Mouse (Mus musculus) heart, postnatal 36 days (tissue): ENCODE measurements at regions not wholly inside any gene's neighbourhood (a gene's known extent, or its start where the extent isn't known, plus 50 kb on each side); places are given as distances from the start of the nearest gene placed in this dataset.
A peak's percentile ranks its signal among the peaks of the same experiment; 100 is the strongest.

Experiments used
- DNase-seq, 2 experiments: peaks; one replicate each; pipeline ENCODE4 v3.0.0; 2021 to 2022
- intact Hi-C: fragments of 180-260 bp; cut with DNase I; formaldehyde crosslinking; loops from one replicate; pipeline ENCODE4 v1.15.1; 2025

GRCm38 (mm10) chr10:21446641-21447040 is 69.5 kb downstream of the Aldh8a1 start:
- intact Hi-C loops = no loop called here
- DNase-seq = no peak

- intact Hi-C loops = no loop called here
- no peak for DNase-seq
These were observed 71.0 kb downstream of the Aldh8a1 start for GRCm38 (mm10) chr10:21448132-21448531.

- intact Hi-C loops = no loop called here
- DNase-seq = no peak
These were observed 71.9 kb downstream of the Aldh8a1 start for GRCm38 (mm10) chr10:21448942-21449341.

GRCm38 (mm10) chr10:21452611-21453010 is 75.5 kb downstream of the Aldh8a1 start:
- no peak for DNase-seq
- intact Hi-C loops = no loop called here

- no peak for DNase-seq
- intact Hi-C loops = no loop called here
These were observed 76.4 kb downstream of the Aldh8a1 start for GRCm38 (mm10) chr10:21453527-21453926.

- DNase-seq = no peak
- intact Hi-C loops = no loop called here
These were observed 77.1 kb downstream of the Aldh8a1 start for GRCm38 (mm10) chr10:21454153-21454552.

- intact Hi-C loops = no loop called here
- DNase-seq = no peak
These were observed 77.7 kb downstream of the Aldh8a1 start for GRCm38 (mm10) chr10:21454757-21455156.

- no peak for DNase-seq
- intact Hi-C loops = no loop called here
These were observed 78.8 kb downstream of the Aldh8a1 start for GRCm38 (mm10) chr10:21455863-21456262.

GRCm38 (mm10) chr10:21456359-21456758 is 79.3 kb downstream of the Aldh8a1 start:
- intact Hi-C loops = no loop called here

GRCm38 (mm10) chr10:21456991-21457390 is 79.9 kb downstream of the Aldh8a1 start:
- DNase-seq = no peak
- intact Hi-C loops = no loop called here

More at GRCm38 (mm10) chr10:21456359-21456758, 79.3 kb downstream of the Aldh8a1 start:
- DNase-seq = no peak

GRCm38 (mm10) chr10:21458608-21459007 is 81.5 kb downstream of the Aldh8a1 start:
- intact Hi-C loops = no loop called here
- DNase-seq = no peak

- intact Hi-C loops = no loop called here
- no peak for DNase-seq
These were observed 83.0 kb downstream of the Aldh8a1 start for GRCm38 (mm10) chr10:21460062-21460461.

- DNase-seq = no peak
- intact Hi-C loops = no loop called here
These were observed 85.8 kb downstream of the Aldh8a1 start for GRCm38 (mm10) chr10:21462915-21463314.

GRCm38 (mm10) chr10:21465362-21465761 is 88.3 kb downstream of the Aldh8a1 start:
- intact Hi-C loops = loop anchor here (1.0 to 5.0 kb wide), 6 partner anchors 82 to 542 kb away; no protein-coding TSS in a partner anchor
- DNase-seq = peak; percentile 83 to 85

GRCm38 (mm10) chr10:21465806-21466377 is 88.8 kb downstream of the Aldh8a1 start:
- no peak for DNase-seq
- intact Hi-C loops = loop anchor here (1.0 to 5.0 kb wide), 6 partner anchors 81 to 541 kb away; no protein-coding TSS in a partner anchor

GRCm38 (mm10) chr10:21467425-21468085 is 90.5 kb downstream of the Aldh8a1 start:
- no peak for DNase-seq
- intact Hi-C loops = loop anchor here (5.0 kb wide), 1 partner anchor 80 kb away; no protein-coding TSS in a partner anchor

GRCm38 (mm10) chr10:21468421-21468820 is 91.3 kb downstream of the Aldh8a1 start:
- intact Hi-C loops = loop anchor here (5.0 kb wide), 1 partner anchor 79 kb away; no protein-coding TSS in a partner anchor
- DNase-seq = no peak

GRCm38 (mm10) chr10:21469961-21470360 is 92.9 kb downstream of the Aldh8a1 start:
- no peak for DNase-seq
- intact Hi-C loops = loop anchor here (5.0 kb wide), 1 partner anchor 77 kb away; no protein-coding TSS in a partner anchor

GRCm38 (mm10) chr10:21470589-21470988 is 93.5 kb downstream of the Aldh8a1 start:
- no peak for DNase-seq
- intact Hi-C loops = no loop called here

- no peak for DNase-seq
These were observed 97.2 kb downstream of the Aldh8a1 start for GRCm38 (mm10) chr10:21474242-21474641.

GRCm38 (mm10) chr10:21478004-21478403 is 100.9 kb downstream of the Aldh8a1 start:
- intact Hi-C loops = no loop called here
- no peak for DNase-seq

More at GRCm38 (mm10) chr10:21474242-21474641, 97.2 kb downstream of the Aldh8a1 start:
- intact Hi-C loops = no loop called here

- intact Hi-C loops = no loop called here
- no peak for DNase-seq
These were observed 102.3 kb downstream of the Aldh8a1 start for GRCm38 (mm10) chr10:21479403-21479802.
